9 mouse cellular contexts compared by ENCODE assay signal in the genomic region with DNA sequence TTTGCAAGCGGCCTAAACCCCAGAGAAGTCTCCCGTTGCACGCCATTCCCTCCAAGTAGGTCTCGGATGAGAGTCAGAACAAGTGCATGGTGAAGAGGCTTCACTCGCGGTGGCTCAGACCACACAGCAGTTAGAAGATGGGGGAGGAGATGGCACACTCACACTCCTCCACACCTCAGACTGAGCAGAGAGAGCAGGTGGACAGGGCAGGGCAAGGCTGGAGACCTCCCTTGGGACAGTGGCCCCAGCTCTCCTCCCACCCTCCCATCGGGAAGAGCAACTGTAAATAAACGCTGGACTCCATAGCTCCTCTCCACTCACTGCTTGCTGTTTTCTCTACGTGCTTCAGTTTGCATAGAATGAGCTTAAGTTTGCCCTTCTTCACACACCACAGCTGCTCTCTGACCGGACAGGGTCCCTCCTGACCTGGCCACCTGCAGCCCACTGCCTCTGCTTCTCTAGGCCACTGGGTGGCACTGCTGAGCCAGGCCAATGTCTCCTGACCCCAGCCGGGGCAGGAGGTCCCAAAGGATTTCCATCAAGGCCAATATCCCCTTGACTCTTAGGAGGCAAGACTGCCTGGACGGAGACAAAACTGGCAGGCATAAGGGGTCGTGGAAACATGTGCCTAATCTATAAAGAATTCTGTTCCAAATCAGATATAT. TPM values are rescaled to one million over a fixed set of nuclear protein-coding genes. Genes with fewer than 3 reads are reported as not detected.
A peak's percentile ranks its signal among the peaks of the same experiment; 100 is the strongest.
DNase-seq lines count a peak whose midpoint lies in the region; ATAC-seq and TF ChIP-seq lines count a peak whose summit lies in the region.
"Had no signal": no experiment of that assay in that cellular context is flagged by ENCODE, and none has a peak within 500 bp of the region (broad histone marks: within the 10 kb centered on the region; RNA-seq: fewer than 3 reads in every experiment).

No protein-coding gene starts in this region.

- DNase-seq in layer of hippocampus, postnatal 10 days (ENCODE audit: low spot score in 2 of 2) = peak; percentile 64 to 69
- no peak for DNase-seq in layer of hippocampus, adult 9-10 months (ENCODE audit: low spot score)
- peak; percentile 77 for DNase-seq in adrenal gland, postnatal 14 days
- peak; percentile 63 for DNase-seq in embryonic facial prominence, embryonic 11.5 days (ENCODE audit: low spot score)
- DNase-seq in liver, adult 2 months (ENCODE audit: extremely low read depth, low read depth, low spot score) = no peak
- DNase-seq in midbrain, postnatal 0 days (ENCODE audit: low spot score) = peak; percentile 57
- peak; percentile 50 for DNase-seq in thymus, postnatal 0 days (ENCODE audit: low spot score)

- H3K27ac ChIP-seq in embryonic facial prominence, embryonic 11.5 days (replicated peaks; ENCODE audit: low read depth, low read length) = no peak overlapping the region
- no peak overlapping the region for H3K27ac ChIP-seq in hindbrain, embryonic 13.5 days
- no peak overlapping the region for H3K27ac ChIP-seq in liver, adult 2 months (replicated peaks; ENCODE audit: insufficient read depth, low read depth, low read length)
- no peak overlapping the region for H3K27ac ChIP-seq in midbrain, postnatal 0 days (ENCODE audit: low read depth, low read length)
- H3K27ac ChIP-seq: embryonic facial prominence, embryonic 13.5 days had no signal

- TF ChIP-seq CTCF in liver, adult 2 months (IDR thresholded peaks at IDR 0.05; ENCODE audit: low read depth, low read length) = peak; percentile 97
- TF ChIP-seq CTCF in midbrain, postnatal 0 days (IDR thresholded peaks at IDR 0.05) = peak; percentile 93

- no peak overlapping the region for H3K4me2 ChIP-seq in embryonic facial prominence, embryonic 11.5 days (ENCODE audit: low read depth, low read length)
- no peak overlapping the region for H3K4me2 ChIP-seq in hindbrain, embryonic 13.5 days
- no peak overlapping the region for H3K4me2 ChIP-seq in midbrain, postnatal 0 days (ENCODE audit: low read depth, low read length, poor library complexity, severe bottlenecking)
- H3K4me2 ChIP-seq: embryonic facial prominence, embryonic 13.5 days had no signal

- TF ChIP-seq POLR2A in liver, adult 2 months (IDR thresholded peaks at IDR 0.05; ENCODE audit: extremely low read depth, insufficient read depth, low read length) = no peak

- 53% methylated on average over 13 of the region's 13 CpGs for WGBS in embryonic facial prominence, embryonic 11.5 days
- 53% methylated on average over 13 of the region's 13 CpGs for WGBS in hindbrain, embryonic 13.5 days
- WGBS in liver, adult 2 months = 66% methylated on average over 13 of the region's 13 CpGs
- WGBS in midbrain, postnatal 0 days = 54% methylated on average over 13 of the region's 13 CpGs

- H3K79me2 ChIP-seq in liver, adult 2 months (ENCODE audit: control insufficient read depth, insufficient read depth, low read length) = no peaks in the 10 kb centered on the region

- peak; percentile 72; the same call in 1 of the 2 replicates for ATAC-seq in embryonic facial prominence, embryonic 11.5 days (replicated peaks; ENCODE audit: insufficient number of reproducible peaks, low FRiP score, low TSS enrichment, low read depth)
- ATAC-seq in hindbrain, embryonic 13.5 days (ENCODE audit: low FRiP score) = 0 out of 2 replicates have a peak, but pooled peaks have one; percentile 63
- ATAC-seq in midbrain, postnatal 0 days (ENCODE audit: low FRiP score) = no peak; the same call in 1 of the 2 replicates

- no peak overlapping the region for H3K4me3 ChIP-seq in embryonic facial prominence, embryonic 11.5 days (ENCODE audit: low read depth, low read length)
- H3K4me3 ChIP-seq in hindbrain, embryonic 13.5 days = no peak overlapping the region
- no peak overlapping the region for H3K4me3 ChIP-seq in liver, adult 2 months (ENCODE audit: insufficient read depth, low read depth, low read length)
- H3K4me3 ChIP-seq in midbrain, postnatal 0 days (ENCODE audit: low read depth, low read length) = no peak overlapping the region
- H3K4me3 ChIP-seq: embryonic facial prominence, embryonic 13.5 days had no signal

- no peaks in the 10 kb centered on the region for H3K36me3 ChIP-seq in embryonic facial prominence, embryonic 11.5 days (replicated peaks; ENCODE audit: control insufficient read depth, insufficient read depth, low read depth, low read length)
- H3K36me3 ChIP-seq in hindbrain, embryonic 13.5 days = peaks cover 55% of the 10 kb centered on the region
- peaks cover 17% of the 10 kb centered on the region for H3K36me3 ChIP-seq in liver, adult 2 months (ENCODE audit: control insufficient read depth, insufficient read depth, low read length)
- H3K36me3 ChIP-seq in midbrain, postnatal 0 days (ENCODE audit: insufficient read depth, low read length) = peaks cover 43% of the 10 kb centered on the region

- no peak overlapping the region for H3K9ac ChIP-seq in embryonic facial prominence, embryonic 11.5 days (replicated peaks; ENCODE audit: low read length)
- H3K9ac ChIP-seq in hindbrain, embryonic 13.5 days = no peak overlapping the region
- H3K9ac ChIP-seq in liver, adult 2 months (ENCODE audit: low read depth, low read length) = no peak overlapping the region
- no peak overlapping the region for H3K9ac ChIP-seq in midbrain, postnatal 0 days (replicated peaks; ENCODE audit: low read length, poor library complexity, severe bottlenecking)
- H3K9ac ChIP-seq: embryonic facial prominence, embryonic 13.5 days had no signal

- H3K4me1 ChIP-seq in embryonic facial prominence, embryonic 11.5 days (ENCODE audit: control insufficient read depth, insufficient read depth, low read length) = no peaks in the 10 kb centered on the region
- H3K4me1 ChIP-seq in hindbrain, embryonic 13.5 days (replicated peaks) = peaks cover 9% of the 10 kb centered on the region
- H3K4me1 ChIP-seq in liver, adult 2 months (ENCODE audit: control insufficient read depth, insufficient read depth, low read length) = no peaks in the 10 kb centered on the region
- H3K4me1 ChIP-seq in midbrain, postnatal 0 days (ENCODE audit: insufficient read depth, low read length) = no peaks in the 10 kb centered on the region
- H3K4me1 ChIP-seq: embryonic facial prominence, embryonic 13.5 days had no signal

- no peaks in the 10 kb centered on the region for H3K27me3 ChIP-seq in embryonic facial prominence, embryonic 11.5 days (ENCODE audit: control insufficient read depth, insufficient read depth, low read length)
- H3K27me3 ChIP-seq in hindbrain, embryonic 13.5 days = no peaks in the 10 kb centered on the region
- H3K27me3 ChIP-seq in liver, adult 2 months (ENCODE audit: control insufficient read depth, insufficient read depth, low read length) = no peaks in the 10 kb centered on the region
- no peaks in the 10 kb centered on the region for H3K27me3 ChIP-seq in midbrain, postnatal 0 days (ENCODE audit: insufficient read depth, low read length)
- H3K27me3 ChIP-seq: embryonic facial prominence, embryonic 13.5 days had no signal

- H3K9me3 ChIP-seq in embryonic facial prominence, embryonic 11.5 days (replicated peaks; ENCODE audit: control insufficient read depth, low read length) = no peaks in the 10 kb centered on the region
- H3K9me3 ChIP-seq in hindbrain, embryonic 13.5 days = no peaks in the 10 kb centered on the region
- H3K9me3 ChIP-seq in midbrain, postnatal 0 days (ENCODE audit: low read length) = no peaks in the 10 kb centered on the region
- H3K9me3 ChIP-seq: embryonic facial prominence, embryonic 13.5 days had no signal

RNA-seq across cellular contexts. Expression of a gene that starts 34.6 kb away (rescaled TPM):
- total RNA-seq in layer of hippocampus, postnatal 10 days (2021) = 1 to 10 TPM; 5.8 to 7.6 TPM
- total RNA-seq in adrenal gland, postnatal 14 days (2021) = 10.8 and 25.5 TPM in 2 replicates
- polyA plus RNA-seq in embryonic facial prominence, embryonic 11.5 days (2014; fragmentation: Nextera tagmentation; extraction: Ambion mirVana) = 0.74 and 1.4 TPM in 2 replicates
- 1.3 and 1.4 TPM in 2 replicates for polyA plus RNA-seq in hindbrain, embryonic 13.5 days (2015; fragmentation: Nextera tagmentation; extraction: Ambion mirVana)
- total RNA-seq in liver, adult 2 months (2014; rRNA removed) = 0.46 and 1.3 TPM in 2 replicates
- polyA plus RNA-seq in liver, adult 2 months (2012; rRNA removed) = 1.8 and 2.8 TPM in 2 replicates
- total RNA-seq in midbrain, postnatal 0 days (2014; rRNA removed) = 2.5 and 3.6 TPM in 2 replicates
- 2.3 and 2.7 TPM in 2 replicates for polyA plus RNA-seq in midbrain, postnatal 0 days (2015; fragmentation: Nextera tagmentation; extraction: Ambion mirVana)
- polyA plus RNA-seq in thymus, postnatal 0 days (2015; fragmentation: Nextera tagmentation; extraction: Ambion mirVana) = 102 and 111 TPM in 2 replicates

Comparison
In these comparisons a context has a peak if more than half of its experiments do, and no peak if none do; other contexts are left out.
1. DNase-seq: peak in layer of hippocampus, postnatal 10 days (2 of 2), adrenal gland, postnatal 14 days (single experiment), embryonic facial prominence, embryonic 11.5 days (single experiment), midbrain, postnatal 0 days (single experiment) and thymus, postnatal 0 days (single experiment); none in layer of hippocampus, adult 9-10 months (single experiment) and liver, adult 2 months (single experiment).
2. RNA of a gene that starts 34.6 kb away (polyA plus RNA-seq): 102 to 111 TPM in thymus, postnatal 0 days; 1.8 to 2.8 TPM in liver, adult 2 months, 2.3 to 2.7 TPM in midbrain, postnatal 0 days, 1.3 to 1.4 TPM in hindbrain, embryonic 13.5 days and 0.74 to 1.4 TPM in embryonic facial prominence, embryonic 11.5 days; every median in the first group is over 10 times any median in the second.